Mouse (Mus musculus) ES-E14 (cell line): ENCODE results near the gene Baz2b.

Source experiments
- CHD2 ChIP-seq: IDR thresholded peaks from 2 replicates; pipeline ENCODE4 v1.6.1; 2014; ENCODE audit warnings: mild to moderate bottlenecking, low read depth, low read length, inconsistent platforms
- ZC3H11A ChIP-seq: IDR thresholded peaks from 2 replicates; pipeline ENCODE4 v1.6.1; 2012; ENCODE audit warnings: low read depth, mild to moderate bottlenecking, inconsistent platforms, low read length, borderline replicate concordance

- TF ChIP-seq CHD2 = no peak
- TF ChIP-seq ZC3H11A = no peak
Measured at GRCm38 (mm10) chr2:59896400-59896799, 313.2 kb downstream of the Baz2b start.
